Mouse (Mus musculus): Measurements from ENCODE around the gene Phtf1. TPM values are rescaled to one million over a fixed set of nuclear protein-coding genes. Genes with fewer than 3 reads are reported as not detected.

Gene Phtf1
- polyA plus RNA-seq, 1 experiment: 16.9 TPM

DNA sequence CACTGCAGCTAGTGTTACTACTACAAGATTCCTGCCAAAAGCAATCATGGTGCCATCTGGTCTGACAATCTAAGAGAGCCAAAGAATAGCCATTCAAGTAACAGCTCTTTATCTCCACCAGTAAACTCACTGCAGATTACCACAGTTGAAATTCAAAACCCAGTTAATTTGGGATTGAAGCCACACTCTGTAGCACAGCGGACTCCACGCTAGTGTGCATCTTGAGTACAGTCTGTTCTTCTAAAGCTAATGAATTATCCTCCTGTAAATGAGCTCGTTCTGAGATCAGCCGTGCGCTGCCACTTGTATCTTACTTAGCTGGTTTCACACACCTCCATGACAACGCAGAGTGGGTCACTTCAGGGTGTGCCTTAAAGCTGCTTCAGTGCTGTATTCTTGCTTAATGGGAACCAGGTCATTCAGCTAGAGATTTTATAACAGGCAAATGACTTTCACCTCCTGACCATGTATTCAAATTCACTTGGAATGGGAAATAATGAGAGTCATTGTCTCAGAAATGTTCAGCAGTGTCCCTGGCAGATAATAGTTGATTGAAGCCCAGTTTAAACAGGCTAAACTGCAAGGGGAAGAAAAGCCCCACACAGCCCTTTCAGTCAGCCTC lies 91.2 kb downstream of the Phtf1 start:
- TF ChIP-seq POLR2A (IDR thresholded peaks at IDR 0.05; ENCODE audit: control insufficient read depth, extremely low read depth, insufficient read depth, low read length, poor library complexity) (no peak), CTCF (IDR thresholded peaks at IDR 0.05; ENCODE audit: borderline replicate concordance, control insufficient read depth, extremely low read depth, insufficient read depth, low read length, poor library complexity) (no peak)
- Histone ChIP-seq H3K27me3 (ENCODE audit: control insufficient read depth, insufficient read depth, low read length) (no peaks in the 10 kb centered on the region), H3K4me3 (ENCODE audit: control insufficient read depth, insufficient read depth, low read length) (no peak overlapping the region), H3K27ac (ENCODE audit: control insufficient read depth, insufficient read depth, low read length) (no peak overlapping the region), H3K4me1 (replicated peaks; ENCODE audit: control insufficient read depth, insufficient read depth, low read length) (no peaks in the 10 kb centered on the region), H3K36me3 (ENCODE audit: control insufficient read depth, insufficient read depth, low read length) (peaks cover 10% of the 10 kb centered on the region; the same call in 1 of the 2 replicates)
- no peak for DNase-seq
- 94% methylated on average over 6 of the region's 6 CpGs for WGBS

DNA sequence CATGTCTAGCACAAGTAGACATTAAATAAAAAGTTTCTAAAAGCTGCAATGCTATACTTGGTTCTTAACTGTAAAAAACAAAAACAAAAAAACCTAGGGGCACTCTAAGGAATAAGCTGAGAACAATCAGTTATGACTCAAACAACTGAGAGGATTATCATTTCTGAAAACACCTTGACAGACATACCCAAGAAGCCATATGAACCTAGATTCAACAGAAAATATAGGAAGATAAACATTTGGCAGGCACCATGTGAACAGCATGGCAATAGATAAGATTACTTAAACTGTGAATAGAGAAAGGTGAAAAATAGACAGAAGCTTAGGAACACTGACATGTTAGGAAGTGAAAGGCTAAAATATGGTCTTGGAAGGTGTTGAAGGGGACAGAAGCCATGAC lies 101.5 kb downstream of the Phtf1 start:
- Histone ChIP-seq H3K4me3 (ENCODE audit: control insufficient read depth, insufficient read depth, low read length) (no peak overlapping the region), H3K27ac (ENCODE audit: control insufficient read depth, insufficient read depth, low read length) (no peak overlapping the region), H3K4me1 (replicated peaks; ENCODE audit: control insufficient read depth, insufficient read depth, low read length) (no peaks in the 10 kb centered on the region), H3K27me3 (ENCODE audit: control insufficient read depth, insufficient read depth, low read length) (no peaks in the 10 kb centered on the region), H3K36me3 (ENCODE audit: control insufficient read depth, insufficient read depth, low read length) (no peaks in the 10 kb centered on the region)
- DNase-seq: no peak
- TF ChIP-seq CTCF (IDR thresholded peaks at IDR 0.05; ENCODE audit: borderline replicate concordance, control insufficient read depth, extremely low read depth, insufficient read depth, low read length, poor library complexity) (no peak), POLR2A (IDR thresholded peaks at IDR 0.05; ENCODE audit: control insufficient read depth, extremely low read depth, insufficient read depth, low read length, poor library complexity) (no peak)

Other genes with a start within 250 kb of the Phtf1 start
- gene Olfml3, start 230.1 kb upstream of the Phtf1 start, polyA plus RNA-seq (2012; rRNA removed): 4.2 and 6.1 TPM in 2 replicates
- not detected in 2 replicates for gene Gm10964, start 228.7 kb upstream of the Phtf1 start, polyA plus RNA-seq (2012; rRNA removed)
- gene Hipk1, start 176.5 kb upstream of the Phtf1 start, polyA plus RNA-seq (2012; rRNA removed): 172 and 231 TPM in 2 replicates
- 38.1 and 44.3 TPM in 2 replicates for gene Dclre1b, start 158.7 kb upstream of the Phtf1 start, polyA plus RNA-seq (2012; rRNA removed)
- 24.0 and 24.4 TPM in 2 replicates for gene Ap4b1, start 158.6 kb upstream of the Phtf1 start, polyA plus RNA-seq (2012; rRNA removed)
- gene Gm43064, start 158.5 kb upstream of the Phtf1 start, polyA plus RNA-seq (2012; rRNA removed): 1.2 and 2.7 TPM in 2 replicates
- gene Bcl2l15, start 135.5 kb upstream of the Phtf1 start, polyA plus RNA-seq (2012; rRNA removed): 0.37 and 0.84 TPM in 2 replicates
- gene Ptpn22, start 108.3 kb upstream of the Phtf1 start, polyA plus RNA-seq (2012; rRNA removed): 60.4 and 68.3 TPM in 2 replicates
- 10.9 and 12.9 TPM in 2 replicates for gene Rsbn1, start 54.0 kb upstream of the Phtf1 start, polyA plus RNA-seq (2012; rRNA removed)

All from thymus, adult 2 months (tissue).